Mouse (Mus musculus) olfactory bulb, adult 2 months (tissue): Measurements from ENCODE around the gene Mef2b.

ENCODE experiments used
- CTCF ChIP-seq: fragments of 200-500 bp; IDR thresholded peaks from 2 replicates; pipeline ENCODE4 v1.5.1; 2012; ENCODE audit warnings: low read depth, mild to moderate bottlenecking, low read length, moderate library complexity; ENCODE audit not compliant: insufficient read depth
- POLR2A ChIP-seq: fragments of 200-500 bp; IDR thresholded peaks from 2 replicates; pipeline ENCODE4 v1.6.1; 2012; ENCODE audit warnings: mild to moderate bottlenecking, low read depth, low read length, moderate library complexity; ENCODE audit not compliant: insufficient read depth

- TF ChIP-seq POLR2A (no peak), CTCF (no peak)
These were observed 20.5 kb upstream of the Mef2b start for GRCm38 (mm10) chr8:70118726-70119700.
